Mouse (Mus musculus) liver, embryonic 13.5 days (tissue): ENCODE measurements at regions not wholly inside any gene's neighbourhood (a gene's known extent, or its start where the extent isn't known, plus 50 kb on each side); places are given as distances from the start of the nearest gene placed in this dataset.
A peak's percentile ranks its signal among the peaks of the same experiment; 100 is the strongest.
"Not testable (repeated sequence)": the region's sequence is repeated elsewhere in the genome, so short reads cannot be mapped to it uniquely, and the experiment has no call there.

ENCODE experiments used
- ATAC-seq: fragments of 200-750 bp; cut with Nextera tagmentation; 2 replicates; pipeline ENCODE4 v1.8.0; 2017; ENCODE audit warnings: low read depth, mild to moderate bottlenecking, moderate number of reproducible peaks, moderate library complexity
- DNase-seq: peaks from one replicate; pipeline ENCODE4 v3.0.0; 2022
- H3K27ac ChIP-seq: fragments of 300-500 bp; sonication (generic); 2 replicates; pipeline ENCODE4 v1.5.1; 2015; ENCODE audit warnings: moderate library complexity, mild to moderate bottlenecking, inconsistent platforms
- H3K27me3 ChIP-seq: fragments of 300-500 bp; sonication (generic); 2 replicates; pipeline ENCODE4 v1.6.1; 2015; ENCODE audit warnings: mild to moderate bottlenecking, inconsistent platforms
- H3K36me3 ChIP-seq: fragments of 300-500 bp; sonication (generic); 2 replicates; pipeline ENCODE4 v1.6.1; 2015; ENCODE audit warnings: mild to moderate bottlenecking, inconsistent platforms
- H3K4me1 ChIP-seq: fragments of 300-500 bp; sonication (generic); replicated peaks from 2 replicates; pipeline ENCODE4 v1.6.1; 2015; ENCODE audit warnings: inconsistent platforms
- H3K4me2 ChIP-seq: fragments of 300-500 bp; sonication (generic); 2 replicates; pipeline ENCODE4 v1.6.1; 2015; ENCODE audit warnings: inconsistent platforms, mild to moderate bottlenecking, moderate library complexity
- H3K4me3 ChIP-seq: fragments of 300-500 bp; sonication (generic); replicated peaks from 2 replicates; pipeline ENCODE4 v1.5.1; 2015; ENCODE audit warnings: mild to moderate bottlenecking, inconsistent platforms
- H3K9ac ChIP-seq: fragments of 300-500 bp; sonication (generic); 2 replicates; pipeline ENCODE4 v1.6.1; 2015; ENCODE audit warnings: mild to moderate bottlenecking, inconsistent platforms
- H3K9me3 ChIP-seq: fragments of 300-500 bp; sonication (generic); replicated peaks from 2 replicates; pipeline ENCODE4 v1.6.1; 2016; ENCODE audit warnings: inconsistent platforms
- WGBS: fragments of 180-500 bp; shearing (Covaris S2); methylation state at CpG from one replicate; pipeline ENCODE4 v1.1.7; 2015; ENCODE audit not compliant: insufficient replicate concordance; 5-methylcytosine and 5-hydroxymethylcytosine counted together

DNA sequence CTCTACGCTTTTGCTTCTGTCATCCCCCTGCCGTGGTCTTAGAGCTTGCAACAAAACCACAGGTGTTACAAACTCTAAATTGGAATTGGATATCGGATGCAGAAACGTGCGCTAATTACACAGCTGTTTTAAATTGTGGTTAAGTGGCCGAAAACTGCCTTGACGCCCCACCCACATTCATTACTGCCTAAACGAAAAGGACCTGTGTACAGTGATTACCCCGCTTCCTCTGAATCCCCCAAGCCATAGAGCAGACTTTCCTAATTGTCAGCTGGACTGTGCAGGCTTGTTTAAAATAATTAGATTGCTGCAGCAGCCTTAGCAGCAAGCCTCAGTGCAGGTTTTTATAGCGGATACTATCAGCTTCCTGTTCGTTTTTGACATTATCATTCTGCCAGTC lies 94.7 kb downstream of the Cxxc4 start:
- no peak for DNase-seq
- H3K4me2 ChIP-seq: no peak overlapping the region
- 59% methylated on average over 11 of the region's 11 CpGs for WGBS

DNA sequence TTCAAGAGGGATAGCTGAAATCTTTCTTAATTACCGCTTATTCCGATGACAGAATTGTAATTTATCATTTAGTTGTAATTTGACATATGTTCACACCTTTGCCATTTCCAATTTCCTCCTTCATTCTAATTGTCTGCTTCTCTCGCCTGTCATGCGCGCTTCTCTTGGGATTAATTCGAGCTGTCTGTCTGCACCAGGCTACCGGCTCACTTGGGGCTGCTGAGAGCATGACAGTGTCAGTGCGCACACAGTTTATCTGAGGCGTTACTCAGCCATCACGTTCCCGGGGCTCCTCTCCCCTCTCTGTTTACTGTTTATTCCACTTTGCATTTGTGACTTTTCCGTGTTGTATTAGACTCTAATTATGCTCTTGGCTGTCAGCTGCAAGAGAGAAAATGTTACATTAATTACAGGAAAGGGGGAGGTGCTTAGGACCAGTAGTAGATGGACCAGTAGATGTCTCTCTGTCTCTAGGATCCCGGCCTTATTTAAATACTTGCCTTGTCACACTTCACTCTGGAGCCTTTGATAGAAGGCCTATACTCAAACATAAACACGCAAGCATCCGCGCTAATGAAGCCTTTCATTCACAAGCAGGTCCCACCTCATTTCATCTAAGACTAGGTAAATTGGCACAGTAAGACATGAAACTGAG lies 95.3 kb downstream of the Cxxc4 start:
- no peak overlapping the region for H3K27ac ChIP-seq
- DNase-seq (no peak), ATAC-seq (no peak)
- no peaks in the 10 kb centered on the region for H3K36me3 ChIP-seq
- H3K9ac ChIP-seq: no peak overlapping the region
- H3K9me3 ChIP-seq: no peaks in the 10 kb centered on the region
- no peak overlapping the region for H3K4me3 ChIP-seq
- H3K4me2 ChIP-seq: no peak overlapping the region
- 52% methylated on average over 16 of the region's 16 CpGs for WGBS
- no peaks in the 10 kb centered on the region for H3K27me3 ChIP-seq
- no peaks in the 10 kb centered on the region for H3K4me1 ChIP-seq

More for the DNA sequence above, 94.7 kb downstream of the Cxxc4 start:
- H3K36me3 ChIP-seq: no peaks in the 10 kb centered on the region
- H3K9ac ChIP-seq: no peak overlapping the region
- no peaks in the 10 kb centered on the region for H3K4me1 ChIP-seq
- no peak overlapping the region for H3K4me3 ChIP-seq
- no peaks in the 10 kb centered on the region for H3K27me3 ChIP-seq
- ATAC-seq: no peak
- no peak overlapping the region for H3K27ac ChIP-seq
- no peaks in the 10 kb centered on the region for H3K9me3 ChIP-seq

DNA sequence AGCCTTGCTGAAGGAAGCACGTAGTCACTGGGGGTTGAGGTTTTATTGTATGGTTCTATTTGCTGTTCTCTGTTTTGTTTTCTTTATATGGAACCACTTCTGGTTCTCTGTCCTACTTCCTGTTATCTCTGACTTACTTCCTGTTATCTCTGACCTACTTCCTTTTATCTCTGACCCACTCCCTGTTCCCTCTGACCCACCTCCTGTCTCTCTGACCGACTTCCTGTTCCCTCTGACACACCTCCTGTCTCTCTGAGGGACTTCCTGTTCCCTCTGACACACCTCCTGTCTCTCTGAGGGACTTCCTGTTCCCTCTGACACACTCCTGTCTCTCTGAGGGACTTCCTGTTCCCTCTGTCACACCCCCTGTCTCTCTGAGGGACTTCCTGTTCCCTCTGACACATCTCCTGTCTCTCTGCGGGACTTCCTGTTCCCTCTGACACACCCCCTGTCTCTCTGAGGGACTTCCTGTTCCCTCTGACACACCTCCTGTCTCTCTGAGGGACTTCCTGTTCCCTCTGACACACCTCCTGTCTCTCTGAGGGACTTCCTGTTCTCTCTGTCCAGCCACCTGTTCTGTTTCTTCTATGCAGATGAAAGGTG lies 102.9 kb downstream of the Cxxc4 start:
- H3K4me1 ChIP-seq, H3K4me3 ChIP-seq, H3K9me3 ChIP-seq, ATAC-seq, H3K4me2 ChIP-seq, H3K36me3 ChIP-seq, H3K27ac ChIP-seq, DNase-seq, H3K27me3 ChIP-seq, H3K9ac ChIP-seq: not testable (repeated sequence)
- 59% methylated on average over 3 of the region's 3 CpGs for WGBS

DNA sequence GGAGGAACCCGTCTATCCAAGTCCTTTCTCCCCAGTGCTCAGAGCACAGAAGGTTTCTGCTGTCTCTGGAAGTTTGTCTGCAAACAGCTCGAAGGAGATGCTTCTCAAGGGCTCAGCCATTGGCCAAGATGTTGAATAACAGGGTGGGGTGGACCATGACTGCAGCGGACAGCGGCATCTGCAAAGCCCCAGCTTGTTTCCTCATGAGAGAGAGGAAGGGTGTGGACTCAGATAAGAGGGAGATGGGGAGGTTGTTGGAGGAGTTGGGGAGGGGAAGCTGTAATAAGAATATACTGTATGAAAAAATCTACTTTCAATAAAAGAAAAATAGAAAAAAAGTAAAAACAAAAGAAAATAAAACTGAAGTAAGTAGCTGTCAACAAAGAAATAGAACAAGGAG lies 129.7 kb downstream of the Cxxc4 start:
- peaks cover 6% of the 10 kb centered on the region for H3K4me1 ChIP-seq
- no peak overlapping the region for H3K27ac ChIP-seq
- no peak overlapping the region for H3K9ac ChIP-seq
- no peaks in the 10 kb centered on the region for H3K36me3 ChIP-seq
- no peaks in the 10 kb centered on the region for H3K27me3 ChIP-seq
- peak; percentile 4 for DNase-seq
- no peak overlapping the region for H3K4me3 ChIP-seq
- H3K4me2 ChIP-seq: no peak overlapping the region
- ATAC-seq: peak; percentile 88
- WGBS: 14% methylated on average over 4 of the region's 4 CpGs
- H3K9me3 ChIP-seq: no peaks in the 10 kb centered on the region

DNA sequence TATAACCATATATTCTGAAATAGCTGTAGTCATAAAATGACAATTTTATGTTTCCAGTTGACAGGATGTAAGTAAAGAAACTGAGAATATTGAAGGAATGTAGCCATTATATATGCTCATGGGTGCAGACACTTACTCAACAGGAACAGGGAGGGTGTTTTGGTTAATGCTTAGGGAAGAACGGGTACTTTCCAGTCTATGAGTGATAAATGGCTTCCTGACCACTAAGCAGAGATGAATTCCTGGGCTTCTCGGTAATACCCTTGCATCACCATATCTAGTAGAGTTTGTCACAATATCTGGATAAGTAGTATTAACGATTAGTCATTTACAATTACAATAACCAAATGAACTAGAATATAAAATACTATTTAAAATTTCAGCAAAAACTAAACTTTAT lies 130.5 kb downstream of the Cxxc4 start:
- Histone ChIP-seq H3K4me1 (peaks cover 6% of the 10 kb centered on the region), H3K4me2 (no peak overlapping the region), H3K27ac (no peak overlapping the region), H3K9ac (no peak overlapping the region), H3K4me3 (no peak overlapping the region), H3K36me3 (no peaks in the 10 kb centered on the region), H3K9me3 (no peaks in the 10 kb centered on the region), H3K27me3 (no peaks in the 10 kb centered on the region)
- DNase-seq: no peak
- no peak for ATAC-seq
- 21% methylated on average over 3 of the region's 3 CpGs for WGBS

DNA sequence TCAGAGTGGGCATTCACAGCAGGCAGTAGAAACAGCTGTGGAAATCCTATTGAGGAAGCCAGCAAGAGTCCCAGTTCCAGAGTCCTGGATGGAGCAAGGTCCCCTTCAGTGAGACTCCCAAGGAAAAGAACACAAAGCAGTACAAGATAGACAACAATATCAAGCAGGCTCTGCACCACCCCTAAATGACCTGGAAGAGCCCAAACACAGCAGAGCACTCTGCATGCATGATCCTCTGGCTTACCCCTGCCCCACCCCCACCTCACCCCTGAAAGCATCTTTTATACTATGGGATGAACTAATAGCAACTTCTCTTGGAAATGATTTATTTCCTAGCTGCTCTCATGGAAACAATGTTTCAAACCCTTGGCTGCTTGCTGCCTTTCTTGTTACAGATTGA lies 132.3 kb downstream of the Cxxc4 start:
- DNase-seq (no peak), ATAC-seq (no peak)
- no peaks in the 10 kb centered on the region for H3K9me3 ChIP-seq
- no peak overlapping the region for H3K4me3 ChIP-seq
- H3K27me3 ChIP-seq: no peaks in the 10 kb centered on the region
- peaks cover 6% of the 10 kb centered on the region for H3K4me1 ChIP-seq
- no peak overlapping the region for H3K9ac ChIP-seq
- H3K36me3 ChIP-seq: no peaks in the 10 kb centered on the region
- H3K4me2 ChIP-seq: no peak overlapping the region
- H3K27ac ChIP-seq: no peak overlapping the region

DNA sequence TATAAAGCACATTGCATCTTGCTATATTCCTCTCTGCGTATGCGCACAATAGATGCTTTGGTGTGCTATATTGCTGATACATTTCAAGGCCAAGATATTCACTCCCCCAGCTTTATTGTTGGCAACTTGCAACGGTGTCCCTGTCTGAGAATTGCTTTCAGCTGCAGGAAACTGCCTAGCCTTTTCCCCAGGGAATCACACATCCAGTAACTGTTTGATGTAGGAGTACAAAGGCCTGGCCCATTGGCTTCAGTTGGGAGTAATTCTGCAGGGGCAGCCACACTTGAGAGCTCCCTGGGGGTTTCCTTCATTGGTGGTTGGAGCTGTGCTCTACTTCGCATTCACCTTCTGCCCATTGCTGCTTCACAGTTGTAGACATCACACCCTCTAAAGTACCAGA lies 132.8 kb downstream of the Cxxc4 start:
- no peak for ATAC-seq
- H3K36me3 ChIP-seq: no peaks in the 10 kb centered on the region
- no peak overlapping the region for H3K4me3 ChIP-seq
- no peaks in the 10 kb centered on the region for H3K9me3 ChIP-seq
- WGBS: 63% methylated on average over 4 of the region's 4 CpGs
- no peak overlapping the region for H3K9ac ChIP-seq
- peaks cover 6% of the 10 kb centered on the region for H3K4me1 ChIP-seq
- no peak overlapping the region for H3K4me2 ChIP-seq
- DNase-seq: no peak
- no peak overlapping the region for H3K27ac ChIP-seq
- H3K27me3 ChIP-seq: no peaks in the 10 kb centered on the region

DNA sequence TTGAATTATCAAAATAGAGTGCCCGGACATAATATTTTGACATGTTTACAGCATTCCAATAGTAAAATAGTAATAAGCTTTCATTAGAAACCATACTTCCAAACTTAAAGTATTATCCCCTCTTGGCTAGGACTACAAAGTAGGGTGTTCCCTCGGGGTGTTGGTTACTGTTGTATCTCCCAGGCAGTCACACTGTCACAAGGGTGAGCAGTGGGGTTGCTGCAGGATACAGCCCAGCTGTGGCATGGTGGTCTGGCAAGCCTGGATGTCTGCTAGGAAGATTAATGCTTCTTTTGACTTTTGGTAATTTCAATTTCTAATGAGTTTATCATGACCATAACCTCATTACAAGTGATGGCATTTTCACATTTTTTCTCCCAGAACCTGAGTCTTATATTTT lies 143.3 kb downstream of the Cxxc4 start:
- WGBS: 50% methylated on average over 2 of the region's 2 CpGs
- Histone ChIP-seq H3K4me3 (no peak overlapping the region), H3K27ac (no peak overlapping the region), H3K36me3 (no peaks in the 10 kb centered on the region), H3K4me1 (no peaks in the 10 kb centered on the region), H3K27me3 (no peaks in the 10 kb centered on the region), H3K9me3 (no peaks in the 10 kb centered on the region), H3K4me2 (no peak overlapping the region), H3K9ac (no peak overlapping the region)
- no peak for ATAC-seq
- no peak for DNase-seq

DNA sequence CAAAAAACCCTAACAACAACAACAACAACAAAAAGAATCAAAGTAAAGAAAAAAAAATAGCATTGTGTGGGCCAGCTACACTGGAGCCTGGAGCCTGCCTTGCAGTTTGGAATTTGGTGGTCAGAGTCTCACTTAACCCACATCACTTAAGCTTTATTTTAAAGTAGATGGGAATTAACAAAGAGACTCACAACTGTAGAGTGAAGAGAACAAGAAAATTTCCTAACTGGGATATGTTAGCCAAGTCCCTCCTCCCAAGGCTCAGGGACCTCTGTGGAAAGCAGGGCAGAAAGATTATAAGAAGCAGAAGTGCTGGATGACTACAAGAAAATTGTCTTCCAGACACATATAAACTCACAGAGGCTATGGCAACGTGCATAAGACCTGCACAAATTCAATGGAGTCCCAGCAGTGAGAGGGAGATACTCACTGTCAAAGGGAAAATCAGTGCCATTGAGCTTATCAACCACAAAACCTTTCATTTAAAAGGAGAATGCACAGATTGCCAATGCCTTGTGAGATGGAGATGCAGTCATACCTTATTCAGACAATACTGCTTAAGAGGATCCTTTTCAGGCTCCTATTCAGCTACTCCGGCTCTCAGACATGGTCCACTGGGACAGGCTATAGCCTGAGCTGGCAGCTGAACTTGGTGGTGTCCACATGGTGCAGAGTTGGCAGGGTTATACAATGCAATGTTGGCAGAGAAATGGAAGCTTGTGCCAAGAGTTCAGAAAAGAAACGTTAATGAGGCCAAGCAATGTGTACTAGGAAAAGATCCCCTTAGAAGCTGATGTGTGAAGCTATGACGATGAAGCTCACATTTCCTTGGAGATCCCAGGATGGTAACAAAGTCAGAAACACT lies 154.4 kb downstream of the Cxxc4 start:
- Histone ChIP-seq H3K27me3 (no peaks in the 10 kb centered on the region), H3K9ac (no peak overlapping the region), H3K9me3 (no peaks in the 10 kb centered on the region), H3K4me1 (no peaks in the 10 kb centered on the region), H3K27ac (no peak overlapping the region), H3K36me3 (no peaks in the 10 kb centered on the region), H3K4me2 (no peak overlapping the region), H3K4me3 (no peak overlapping the region)
- no peak for ATAC-seq
- WGBS: 57% methylated on average over 4 of the region's 4 CpGs
- DNase-seq: no peak

DNA sequence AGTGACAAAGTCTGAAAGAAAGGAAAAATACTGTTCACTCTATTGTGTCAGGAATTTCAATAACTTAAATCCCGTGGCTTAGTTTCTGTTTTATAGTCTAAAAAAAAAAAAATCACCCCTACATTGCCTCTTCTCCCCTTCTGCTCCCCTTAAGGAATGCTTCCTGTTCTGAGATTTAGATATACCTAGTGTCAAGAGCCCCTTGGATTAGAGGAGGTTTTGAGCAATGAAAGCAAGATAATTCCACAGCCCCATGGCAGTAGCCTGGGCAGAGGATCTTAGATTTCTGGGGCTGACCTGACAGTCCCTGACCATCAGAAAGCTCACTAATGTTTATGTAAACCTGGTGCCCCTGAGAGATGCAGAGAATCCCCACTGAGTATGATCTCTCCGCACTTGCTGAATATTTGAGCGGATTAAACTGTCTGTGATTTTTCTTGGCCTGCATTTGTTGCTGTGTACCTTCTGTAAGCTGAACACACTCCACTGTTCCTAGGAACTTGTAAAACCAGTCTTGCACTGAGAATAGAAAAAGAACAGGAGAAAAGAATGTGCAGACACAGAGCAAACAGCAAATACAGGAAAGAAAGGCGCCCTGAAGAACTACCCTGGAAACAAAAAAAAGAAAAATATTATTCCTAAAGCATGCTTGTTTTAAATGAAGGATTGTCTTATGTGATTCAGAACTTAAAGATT lies 164.3 kb downstream of the Cxxc4 start:
- Histone ChIP-seq H3K9ac (no peak overlapping the region), H3K4me2 (no peak overlapping the region), H3K9me3 (no peaks in the 10 kb centered on the region), H3K27me3 (no peaks in the 10 kb centered on the region), H3K4me3 (no peak overlapping the region), H3K27ac (no peak overlapping the region), H3K36me3 (no peaks in the 10 kb centered on the region), H3K4me1 (no peaks in the 10 kb centered on the region)
- DNase-seq: no peak
- 56% methylated on average over 4 of the region's 4 CpGs for WGBS
- ATAC-seq: no peak

DNA sequence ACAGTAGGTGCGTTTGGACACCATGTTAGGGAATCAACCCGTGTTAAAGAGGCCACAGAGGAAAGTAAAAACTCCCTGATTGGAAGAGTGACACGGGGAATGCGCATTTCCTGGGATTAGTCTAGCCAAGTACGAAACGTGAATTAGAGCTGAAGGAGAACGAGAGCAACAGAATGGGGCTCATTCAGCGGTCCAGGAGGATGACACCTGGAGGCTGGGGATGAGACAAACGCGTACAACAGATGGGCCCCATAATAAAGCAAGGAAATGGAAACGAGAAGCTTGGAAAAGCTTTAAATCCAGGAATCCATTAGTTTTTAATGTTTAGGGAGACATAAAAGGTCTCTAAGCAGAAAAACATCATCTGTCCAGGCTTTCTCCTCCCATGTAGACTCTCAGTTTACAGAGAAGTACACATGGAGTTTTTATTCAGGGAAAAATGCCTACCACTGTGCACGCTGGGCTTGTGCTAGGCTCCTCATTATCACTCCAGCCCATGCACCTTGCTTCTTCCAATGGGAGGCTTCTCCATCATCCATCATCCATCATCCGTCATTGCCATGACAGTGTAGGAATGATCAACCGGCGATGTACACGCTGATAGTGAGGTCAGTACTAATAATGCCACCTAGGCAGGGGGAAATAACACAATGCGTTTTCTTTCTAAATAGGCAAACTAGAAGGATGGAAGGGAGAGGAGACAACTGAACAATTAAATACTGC lies 179.5 kb downstream of the Cxxc4 start:
- no peak overlapping the region for H3K9ac ChIP-seq
- no peaks in the 10 kb centered on the region for H3K4me1 ChIP-seq
- H3K27me3 ChIP-seq: no peaks in the 10 kb centered on the region
- WGBS: 70% methylated on average over 17 of the region's 17 CpGs
- H3K36me3 ChIP-seq: no peaks in the 10 kb centered on the region
- H3K4me2 ChIP-seq: no peak overlapping the region
- H3K4me3 ChIP-seq: no peak overlapping the region
- ATAC-seq (no peak), DNase-seq (no peak)
- no peak overlapping the region for H3K27ac ChIP-seq
- no peaks in the 10 kb centered on the region for H3K9me3 ChIP-seq
